Mouse (Mus musculus): Measurements from ENCODE around the gene Akr1a1. TPM values are rescaled to one million over a fixed set of nuclear protein-coding genes. Genes with fewer than 3 reads are reported as not detected.

The Akr1a1 gene
- total RNA-seq, 2 experiments from 2014 or later, result 124 to 130 TPM

DNA sequence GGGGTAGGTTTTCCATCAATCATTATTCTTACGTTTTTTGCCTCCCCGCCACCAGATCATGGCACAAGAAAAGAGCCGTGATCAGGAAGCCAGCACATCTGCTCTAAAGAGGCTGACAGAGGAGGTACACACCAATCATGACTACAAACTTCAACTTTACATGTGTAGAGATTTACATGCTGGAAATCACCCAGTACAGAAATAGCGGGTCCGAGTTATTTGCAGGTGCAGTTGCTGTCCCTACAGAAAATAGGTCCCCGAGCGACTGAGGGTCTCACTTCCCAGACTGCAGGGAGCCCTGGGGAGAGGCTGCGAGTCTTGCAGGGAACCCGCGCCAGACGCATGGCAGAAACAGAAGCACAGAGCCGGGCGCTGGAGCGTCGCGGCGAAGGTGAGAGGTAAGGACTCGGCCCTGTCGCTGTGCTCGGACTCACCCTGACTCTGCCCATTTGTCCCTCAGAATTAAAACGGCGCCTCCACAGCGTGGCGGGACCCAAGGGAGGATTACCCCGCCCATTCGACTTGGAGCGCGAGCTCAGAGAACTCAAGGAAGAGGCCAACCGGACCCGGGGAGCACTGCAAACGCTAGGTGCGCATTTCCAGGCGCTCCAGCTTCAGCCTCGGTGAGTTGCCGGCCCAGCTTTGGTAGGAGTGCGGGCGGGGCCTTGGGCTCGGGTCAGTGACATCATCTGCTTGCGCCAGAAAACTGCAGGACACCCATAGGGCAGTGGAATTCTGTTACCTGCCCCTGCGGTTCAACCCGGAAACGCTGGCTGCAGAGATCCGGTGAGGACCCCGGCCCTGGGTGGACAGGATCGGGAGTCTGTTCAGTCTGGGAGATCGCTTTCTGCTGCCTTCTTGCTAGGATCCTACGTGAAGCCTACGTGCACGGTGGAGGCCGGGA lies 54.2 kb downstream of the Akr1a1 start:
- ATAC-seq (replicated peaks; ENCODE audit: low FRiP score, poor library complexity, severe bottlenecking), result peak; percentile 97

DNA sequence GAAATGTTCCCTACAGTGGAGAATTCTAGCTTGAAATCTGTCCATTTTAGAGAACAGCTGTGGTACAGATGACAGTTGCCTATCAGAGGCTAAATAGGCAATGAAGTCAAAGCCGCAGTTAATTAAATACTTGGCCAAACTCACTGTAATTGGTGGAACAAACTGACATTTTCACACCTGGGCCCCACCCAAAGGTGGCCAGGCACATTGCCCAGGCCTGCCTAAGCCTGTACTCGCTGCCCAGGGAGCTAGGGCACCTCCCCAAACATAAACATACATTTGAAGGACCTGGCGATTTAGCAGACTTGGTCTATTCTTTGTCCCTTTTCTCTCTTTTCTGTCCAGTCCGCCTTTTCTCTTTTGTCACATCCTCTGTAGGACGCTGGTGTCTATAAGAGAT lies 55.1 kb downstream of the Akr1a1 start, which contains the start of gene Ccdc17:
Ccdc17 (plus strand) TSS at position 276 of the 400 bp plus-strand sequence.
- ATAC-seq (replicated peaks; ENCODE audit: low FRiP score, poor library complexity, severe bottlenecking), result no peak

- ATAC-seq (replicated peaks; ENCODE audit: low FRiP score, poor library complexity, severe bottlenecking), result no peak
These were observed 55.7 kb downstream of the Akr1a1 start for GRCm38 (mm10) chr4:116595793-116596192.

Other genes with a start within 250 kb of the Akr1a1 start
- 62.0 and 89.0 TPM in 2 replicates for gene Mast2, start 187.5 kb downstream of the Akr1a1 start, total RNA-seq (2015; ENCODE audit: low replicate concordance)
- 66.4 and 76.9 TPM in 2 replicates for gene Mast2, start 187.5 kb downstream of the Akr1a1 start, total RNA-seq (2017; ENCODE audit: low replicate concordance)
- gene Ipp, start 144.1 kb downstream of the Akr1a1 start, total RNA-seq (2015; ENCODE audit: low replicate concordance), result 12.2 and 13.3 TPM in 2 replicates
- 30.0 and 32.3 TPM in 2 replicates for gene Ipp, start 144.1 kb downstream of the Akr1a1 start, total RNA-seq (2017; ENCODE audit: low replicate concordance)
- gene Tmem69, start 95.7 kb downstream of the Akr1a1 start, total RNA-seq (2015; ENCODE audit: low replicate concordance), result 5.9 and 10.1 TPM in 2 replicates
- gene Tmem69, start 95.7 kb downstream of the Akr1a1 start, total RNA-seq (2017; ENCODE audit: low replicate concordance), result 2.4 and 9.8 TPM in 2 replicates
- gene Gpbp1l1, start 94.0 kb downstream of the Akr1a1 start, total RNA-seq (2015; ENCODE audit: low replicate concordance), result 90.1 and 126 TPM in 2 replicates
- gene Gpbp1l1, start 94.0 kb downstream of the Akr1a1 start, total RNA-seq (2017; ENCODE audit: low replicate concordance), result 101 and 136 TPM in 2 replicates
- 5.9 TPM in 1 of 2 replicates, not detected in the other for gene Ccdc17, start 55.0 kb downstream of the Akr1a1 start, total RNA-seq (2015; ENCODE audit: low replicate concordance)
- 2.6 and 5.3 TPM in 2 replicates for gene Ccdc17, start 55.0 kb downstream of the Akr1a1 start, total RNA-seq (2017; ENCODE audit: low replicate concordance)
- 75.5 and 103 TPM in 2 replicates for gene Nasp, start 23.7 kb downstream of the Akr1a1 start, total RNA-seq (2015; ENCODE audit: low replicate concordance)
- gene Nasp, start 23.7 kb downstream of the Akr1a1 start, total RNA-seq (2017; ENCODE audit: low replicate concordance), result 126 and 154 TPM in 2 replicates
- 99.3 and 104 TPM in 2 replicates for gene Prdx1, start 33.9 kb upstream of the Akr1a1 start, total RNA-seq (2015; ENCODE audit: low replicate concordance)
- gene Prdx1, start 33.9 kb upstream of the Akr1a1 start, total RNA-seq (2017; ENCODE audit: low replicate concordance), result 39.4 and 52.6 TPM in 2 replicates
- gene Mmachc, start 56.7 kb upstream of the Akr1a1 start, total RNA-seq (2015; ENCODE audit: low replicate concordance), result 2.9 and 12.6 TPM in 2 replicates
- gene Mmachc, start 56.7 kb upstream of the Akr1a1 start, total RNA-seq (2017; ENCODE audit: low replicate concordance), result 1.5 and 3.6 TPM in 2 replicates
- 61.2 and 127 TPM in 2 replicates for gene Ccdc163, start 56.8 kb upstream of the Akr1a1 start, total RNA-seq (2015; ENCODE audit: low replicate concordance)
- gene Ccdc163, start 56.8 kb upstream of the Akr1a1 start, total RNA-seq (2017; ENCODE audit: low replicate concordance), result 11.7 and 21.4 TPM in 2 replicates
- gene Tesk2, start 69.3 kb upstream of the Akr1a1 start, total RNA-seq (2015; ENCODE audit: low replicate concordance), result 5.0 and 17.2 TPM in 2 replicates
- 2.8 and 3.6 TPM in 2 replicates for gene Tesk2, start 69.3 kb upstream of the Akr1a1 start, total RNA-seq (2017; ENCODE audit: low replicate concordance)
- gene Toe1, start 156.0 kb upstream of the Akr1a1 start, total RNA-seq (2015; ENCODE audit: low replicate concordance), result 4.6 and 6.8 TPM in 2 replicates
- gene Toe1, start 156.0 kb upstream of the Akr1a1 start, total RNA-seq (2017; ENCODE audit: low replicate concordance), result 4.1 and 27.0 TPM in 2 replicates
- 0.84 and 9.4 TPM in 2 replicates for gene Mutyh, start 156.0 kb upstream of the Akr1a1 start, total RNA-seq (2015; ENCODE audit: low replicate concordance)
- 1.2 TPM in 1 of 2 replicates, not detected in the other for gene Mutyh, start 156.0 kb upstream of the Akr1a1 start, total RNA-seq (2017; ENCODE audit: low replicate concordance)
- not detected in 2 replicates for gene Hpdl, start 170.0 kb upstream of the Akr1a1 start, total RNA-seq (2015; ENCODE audit: low replicate concordance)
- gene Hpdl, start 170.0 kb upstream of the Akr1a1 start, total RNA-seq (2017; ENCODE audit: low replicate concordance), result not detected in 2 replicates
- not detected in 2 replicates for gene Zswim5, start 225.7 kb upstream of the Akr1a1 start, total RNA-seq (2015; ENCODE audit: low replicate concordance)
- gene Zswim5, start 225.7 kb upstream of the Akr1a1 start, total RNA-seq (2017; ENCODE audit: low replicate concordance), result not detected in 2 replicates

All from erythroid progenitor cell, adult 5-6 weeks (primary cell).